Mouse (Mus musculus) lung, embryonic 16.5 days (tissue): ENCODE data around the gene Rgs4. TPM values are rescaled to one million over a fixed set of nuclear protein-coding genes. Genes with fewer than 3 reads are reported as not detected.

Experiments
- ATAC-seq: fragments of 200-750 bp; cut with Nextera tagmentation; 2 replicates; pipeline ENCODE4 v1.8.0; 2017; ENCODE audit warnings: low read depth, mild to moderate bottlenecking, moderate library complexity
- H3K27ac ChIP-seq: fragments of 300-500 bp; sonication (generic); 2 replicates; pipeline ENCODE4 v1.5.1; 2014; ENCODE audit warnings: mild to moderate bottlenecking, control low read depth, low read length
- H3K27me3 ChIP-seq: fragments of 300-500 bp; sonication (generic); 2 replicates; pipeline ENCODE4 v1.6.1; 2014; ENCODE audit warnings: low read depth, low read length, mixed read lengths; ENCODE audit not compliant: control insufficient read depth, insufficient read depth
- H3K36me3 ChIP-seq: fragments of 300-500 bp; sonication (generic); 2 replicates; pipeline ENCODE4 v1.6.1; 2014; ENCODE audit warnings: low read length; ENCODE audit not compliant: control insufficient read depth, insufficient read depth
- H3K4me1 ChIP-seq: fragments of 300-500 bp; sonication (generic); replicated peaks from 2 replicates; pipeline ENCODE4 v1.6.1; 2014; ENCODE audit warnings: low read length, mixed read lengths; ENCODE audit not compliant: control insufficient read depth, insufficient read depth
- H3K4me2 ChIP-seq: fragments of 300-500 bp; sonication (generic); 2 replicates; pipeline ENCODE4 v1.6.1; 2014; ENCODE audit warnings: low read depth, low read length, control low read depth
- H3K4me3 ChIP-seq: fragments of 300-500 bp; sonication (generic); 2 replicates; pipeline ENCODE4 v1.5.1; 2014; ENCODE audit warnings: mild to moderate bottlenecking, low read length, control low read depth
- H3K9ac ChIP-seq: fragments of 300-500 bp; sonication (generic); 2 replicates; pipeline ENCODE4 v1.6.1; 2014; ENCODE audit warnings: low read length, control low read depth
- H3K9me3 ChIP-seq: fragments of 300-500 bp; sonication (generic); 2 replicates; pipeline ENCODE4 v1.6.1; 2016; ENCODE audit warnings: low read length; ENCODE audit not compliant: control insufficient read depth
- WGBS: fragments of 180-500 bp; shearing (Covaris S2); extraction: QIAGEN DNeasy Blood & Tissue Kit; methylation state at CpG from one replicate; pipeline ENCODE4 v1.1.7; 2014; 5-methylcytosine and 5-hydroxymethylcytosine counted together
- polyA plus RNA-seq: library from polyadenylated mRNA; unstranded; fragments of >200 nt; fragmentation: Nextera tagmentation; extraction: Ambion mirVana; gene quantifications from 2 replicates; pipeline ENCODE4 v1.2.1, GENCODE M21; 2015

Rgs4 gene
- polyA plus RNA-seq, 1 experiment from 2014 or later, result 5.1 TPM

GRCm38 (mm10) chr1:169748439-169748838 is 997 bp upstream of the Rgs4 start:
- peaks cover 7% of the 10 kb centered on the region for H3K27me3 ChIP-seq
- H3K4me1 ChIP-seq, result 0 out of 2 replicates have a peak, but pooled peaks cover 3% of the 10 kb centered on the region
- no peak for ATAC-seq
- WGBS, result 37% methylated on average over 5 of the region's 5 CpGs
- H3K36me3 ChIP-seq, result no peaks in the 10 kb centered on the region
- H3K9ac ChIP-seq, result no peak overlapping the region
- no peak overlapping the region for H3K4me2 ChIP-seq
- no peak overlapping the region for H3K27ac ChIP-seq
- no peak overlapping the region for H3K4me3 ChIP-seq
- no peaks in the 10 kb centered on the region for H3K9me3 ChIP-seq

- Histone ChIP-seq H3K9me3 (no peaks in the 10 kb centered on the region), H3K4me3 (peak overlapping the region; percentile 43; the same call in 1 of the 2 replicates)
- WGBS, result 35% methylated on average over 6 of the region's 6 CpGs
Observed at GRCm38 (mm10) chr1:169747902-169748301, 460 bp upstream of the Rgs4 start.

GRCm38 (mm10) chr1:169741147-169741546 is 6.3 kb downstream of the Rgs4 start:
- Histone ChIP-seq H3K4me2 (no peak overlapping the region), H3K36me3 (no peaks in the 10 kb centered on the region), H3K9ac (no peak overlapping the region), H3K4me3 (no peak overlapping the region), H3K9me3 (no peaks in the 10 kb centered on the region), H3K27ac (no peak overlapping the region), H3K4me1 (no peaks in the 10 kb centered on the region), H3K27me3 (no peaks in the 10 kb centered on the region)
- 84% methylated on average over 5 of the region's 5 CpGs for WGBS
- no peak for ATAC-seq

More at GRCm38 (mm10) chr1:169747902-169748301, 460 bp upstream of the Rgs4 start:
- ATAC-seq, result no peak
- peaks cover 7% of the 10 kb centered on the region for H3K27me3 ChIP-seq
- no peak overlapping the region for H3K27ac ChIP-seq
- H3K4me2 ChIP-seq, result peak overlapping the region; percentile 63
- no peaks in the 10 kb centered on the region for H3K36me3 ChIP-seq
- H3K4me1 ChIP-seq, result 0 out of 2 replicates have a peak, but pooled peaks cover 3% of the 10 kb centered on the region
- no peak overlapping the region for H3K9ac ChIP-seq

GRCm38 (mm10) chr1:169737231-169737630 is 10.2 kb downstream of the Rgs4 start:
- 84% methylated on average over 6 of the region's 6 CpGs for WGBS
- Histone ChIP-seq H3K4me2 (no peak overlapping the region), H3K9me3 (no peaks in the 10 kb centered on the region), H3K4me1 (no peaks in the 10 kb centered on the region), H3K27me3 (no peaks in the 10 kb centered on the region), H3K36me3 (no peaks in the 10 kb centered on the region), H3K27ac (no peak overlapping the region), H3K4me3 (no peak overlapping the region), H3K9ac (no peak overlapping the region)
- no peak for ATAC-seq

GRCm38 (mm10) chr1:169736139-169736538 is 11.3 kb downstream of the Rgs4 start:
- Histone ChIP-seq H3K9me3 (no peaks in the 10 kb centered on the region), H3K27ac (no peak overlapping the region), H3K4me1 (no peaks in the 10 kb centered on the region), H3K9ac (no peak overlapping the region), H3K27me3 (no peaks in the 10 kb centered on the region), H3K36me3 (no peaks in the 10 kb centered on the region), H3K4me3 (no peak overlapping the region), H3K4me2 (no peak overlapping the region)
- ATAC-seq, result no peak
- 36% methylated on average over 6 of the region's 6 CpGs for WGBS

- Histone ChIP-seq H3K4me2 (no peak overlapping the region), H3K9ac (no peak overlapping the region), H3K4me3 (no peak overlapping the region), H3K27ac (no peak overlapping the region), H3K27me3 (no peaks in the 10 kb centered on the region), H3K36me3 (no peaks in the 10 kb centered on the region), H3K9me3 (no peaks in the 10 kb centered on the region), H3K4me1 (no peaks in the 10 kb centered on the region)
- WGBS, result 68% methylated on average over 7 of the region's 7 CpGs
- no peak for ATAC-seq
Observed at GRCm38 (mm10) chr1:169730599-169731100, 16.8 kb downstream of the Rgs4 start.

- Histone ChIP-seq H3K27me3 (no peaks in the 10 kb centered on the region), H3K4me3 (no peak overlapping the region), H3K4me1 (no peaks in the 10 kb centered on the region), H3K36me3 (no peaks in the 10 kb centered on the region), H3K27ac (no peak overlapping the region), H3K9ac (no peak overlapping the region), H3K4me2 (no peak overlapping the region), H3K9me3 (no peaks in the 10 kb centered on the region)
- 63% methylated on average over 3 of the region's 3 CpGs for WGBS
- no peak for ATAC-seq
Observed at GRCm38 (mm10) chr1:169726319-169726718, 21.1 kb downstream of the Rgs4 start.

- H3K9me3 ChIP-seq, result no peaks in the 10 kb centered on the region
- WGBS, result 69% methylated on average over 2 of the region's 2 CpGs
- no peaks in the 10 kb centered on the region for H3K27me3 ChIP-seq
- no peak overlapping the region for H3K27ac ChIP-seq
- no peaks in the 10 kb centered on the region for H3K36me3 ChIP-seq
- no peaks in the 10 kb centered on the region for H3K4me1 ChIP-seq
- no peak overlapping the region for H3K9ac ChIP-seq
- no peak overlapping the region for H3K4me3 ChIP-seq
- H3K4me2 ChIP-seq, result no peak overlapping the region
- ATAC-seq, result no peak
Observed at GRCm38 (mm10) chr1:169721836-169722235, 25.6 kb downstream of the Rgs4 start.

- peak; percentile 56 for ATAC-seq
- Histone ChIP-seq H3K27ac (no peak overlapping the region), H3K4me3 (no peak overlapping the region), H3K4me2 (no peak overlapping the region), H3K9ac (no peak overlapping the region), H3K36me3 (no peaks in the 10 kb centered on the region), H3K4me1 (peaks cover 4% of the 10 kb centered on the region; the same call in 1 of the 2 replicates), H3K9me3 (no peaks in the 10 kb centered on the region), H3K27me3 (no peaks in the 10 kb centered on the region)
- WGBS, result 54% methylated on average over 4 of the region's 4 CpGs
Observed at GRCm38 (mm10) chr1:169704395-169705087, 42.9 kb downstream of the Rgs4 start.
